Mouse (Mus musculus): ENCODE data around the gene Pml. TPM values are rescaled to one million over a fixed set of nuclear protein-coding genes. Genes with fewer than 3 reads are reported as not detected.
A peak's percentile ranks its signal among the peaks of the same experiment; 100 is the strongest.

Pml gene
- polyA plus RNA-seq, 1 experiment from 2014 or later, result 21.0 TPM

GRCm38 (mm10) chr9:58247064-58247759, 2.4 kb downstream of the Pml start:
- DNase-seq (ENCODE audit: low spot score), result peak; percentile 85
- peak overlapping the region; percentile 40 for H3K4me3 ChIP-seq

DNA sequence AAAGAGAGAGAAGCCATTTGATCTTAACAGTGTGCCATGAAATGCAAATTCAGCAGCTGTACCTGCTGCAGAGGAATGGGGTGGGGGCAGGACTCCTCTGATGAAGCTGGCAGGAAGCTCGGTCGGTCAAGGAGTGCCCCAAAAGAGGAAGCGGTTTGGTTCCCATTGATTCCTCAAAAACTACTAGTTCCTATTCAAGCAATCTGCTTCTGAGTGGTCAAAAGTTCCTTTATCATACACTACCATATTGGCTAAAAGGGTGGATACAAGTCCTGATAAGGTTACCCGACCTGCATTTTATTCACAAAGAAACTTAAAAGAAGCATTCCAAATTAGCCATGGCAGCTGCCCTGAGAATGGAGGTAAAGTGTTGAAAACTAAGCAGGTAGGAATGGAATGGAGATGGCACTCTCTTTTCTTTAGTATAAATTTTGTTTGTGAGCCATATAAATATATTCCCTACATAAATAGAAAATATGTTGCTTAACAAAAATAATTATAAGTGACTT, 3.4 kb downstream of the Pml start:
- DNase-seq (ENCODE audit: low spot score), result no peak
- WGBS, result 53% methylated on average over 4 of the region's 4 CpGs
- H3K27me3 ChIP-seq (ENCODE audit: low read depth, poor library complexity, severe bottlenecking), result no peaks in the 10 kb centered on the region
- peaks cover 45% of the 10 kb centered on the region for H3K4me1 ChIP-seq
- peaks cover 23% of the 10 kb centered on the region for H3K36me3 ChIP-seq
- H3K4me3 ChIP-seq, result no peak overlapping the region
- no peak overlapping the region for H3K27ac ChIP-seq
- H3K9me3 ChIP-seq (replicated peaks), result no peaks in the 10 kb centered on the region

More at GRCm38 (mm10) chr9:58247064-58247759, 2.4 kb downstream of the Pml start:
- peak overlapping the region; percentile 78 for H3K27ac ChIP-seq
- WGBS, result 8% methylated on average over 25 of the region's 25 CpGs
- H3K4me1 ChIP-seq, result peaks cover 41% of the 10 kb centered on the region
- no peaks in the 10 kb centered on the region for H3K9me3 ChIP-seq (replicated peaks)
- peaks cover 23% of the 10 kb centered on the region for H3K36me3 ChIP-seq
- H3K27me3 ChIP-seq (ENCODE audit: low read depth, poor library complexity, severe bottlenecking), result no peaks in the 10 kb centered on the region

DNA sequence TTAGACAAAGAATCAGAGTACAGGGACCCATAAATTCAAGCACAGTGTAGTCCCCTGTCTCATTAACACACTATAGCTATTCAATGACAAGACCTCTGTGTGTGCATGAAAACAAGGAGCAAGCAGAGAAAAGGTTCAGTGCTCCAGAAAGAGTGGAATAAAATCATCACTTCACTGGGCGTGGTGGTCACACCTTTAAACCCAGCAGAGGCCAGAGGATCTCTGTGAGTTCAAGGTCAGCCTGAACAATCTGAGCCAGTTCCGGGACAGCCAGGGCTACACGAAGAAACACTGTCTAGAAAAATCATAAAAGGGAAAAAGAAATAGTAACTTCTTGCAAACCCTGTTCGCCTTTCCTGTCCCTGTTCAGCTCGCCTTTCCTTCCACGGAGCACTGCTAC, 5.9 kb downstream of the Pml start:
- H3K9me3 ChIP-seq (replicated peaks), result no peaks in the 10 kb centered on the region
- WGBS, result 90% methylated on average over 6 of the region's 6 CpGs
- H3K27me3 ChIP-seq (ENCODE audit: low read depth, poor library complexity, severe bottlenecking), result no peaks in the 10 kb centered on the region
- no peak for DNase-seq (ENCODE audit: low spot score)
- peaks cover 31% of the 10 kb centered on the region for H3K36me3 ChIP-seq
- no peak overlapping the region for H3K27ac ChIP-seq
- H3K4me3 ChIP-seq, result no peak overlapping the region
- peaks cover 26% of the 10 kb centered on the region for H3K4me1 ChIP-seq

DNA sequence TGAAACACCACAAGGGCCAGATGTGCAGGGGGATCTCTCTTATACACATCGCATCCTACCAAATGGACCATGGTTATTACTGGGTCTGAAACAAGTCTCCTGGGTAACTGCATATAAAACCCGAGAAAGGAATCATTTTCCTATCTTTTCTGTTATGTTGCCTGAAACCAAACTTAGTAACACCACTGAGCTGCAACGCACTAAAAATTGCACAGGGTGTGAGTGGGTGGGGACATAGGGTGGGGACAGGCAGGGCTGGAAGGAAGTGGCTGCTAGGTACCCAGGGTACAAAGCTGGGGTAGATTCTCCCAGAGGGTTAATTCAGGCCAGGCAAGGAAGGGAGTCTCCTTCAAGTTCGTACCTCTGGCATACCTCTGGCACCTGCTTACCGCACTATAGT, 6.9 kb downstream of the Pml start:
- DNase-seq (ENCODE audit: low spot score), result no peak
- H3K9me3 ChIP-seq (replicated peaks), result no peaks in the 10 kb centered on the region
- H3K27ac ChIP-seq, result no peak overlapping the region
- H3K4me3 ChIP-seq, result no peak overlapping the region
- H3K36me3 ChIP-seq, result peaks cover 31% of the 10 kb centered on the region
- no peaks in the 10 kb centered on the region for H3K27me3 ChIP-seq (ENCODE audit: low read depth, poor library complexity, severe bottlenecking)
- 89% methylated on average over 5 of the region's 5 CpGs for WGBS
- peaks cover 18% of the 10 kb centered on the region for H3K4me1 ChIP-seq

- Histone ChIP-seq H3K4me3 (no peak overlapping the region), H3K27ac (no peak overlapping the region), H3K36me3 (peaks cover 31% of the 10 kb centered on the region), H3K4me1 (peaks cover 10% of the 10 kb centered on the region), H3K9me3 (replicated peaks) (no peaks in the 10 kb centered on the region), H3K27me3 (ENCODE audit: low read depth, poor library complexity, severe bottlenecking) (no peaks in the 10 kb centered on the region)
- DNase-seq (ENCODE audit: low spot score), result no peak
- 70% methylated on average over 9 of the region's 9 CpGs for whole genome bisulfite sequencing
Measured at GRCm38 (mm10) chr9:58241780-58242485, 7.7 kb downstream of the Pml start.

GRCm38 (mm10) chr9:58234502-58235015, 15.0 kb downstream of the Pml start:
- H3K4me1 ChIP-seq, result peaks cover 16% of the 10 kb centered on the region; the same call in 1 of the 2 replicates
- DNase-seq (ENCODE audit: low spot score), result no peak
- 97% methylated on average over 28 of the region's 28 CpGs for WGBS
- no peaks in the 10 kb centered on the region for H3K27me3 ChIP-seq (ENCODE audit: low read depth, poor library complexity, severe bottlenecking)
- no peak overlapping the region for H3K27ac ChIP-seq
- no peaks in the 10 kb centered on the region for H3K9me3 ChIP-seq (replicated peaks)
- H3K36me3 ChIP-seq, result peaks cover 56% of the 10 kb centered on the region
- no peak overlapping the region for H3K4me3 ChIP-seq

GRCm38 (mm10) chr9:58232374-58232773, 17.2 kb downstream of the Pml start:
- Histone ChIP-seq H3K36me3 (peaks cover 77% of the 10 kb centered on the region), H3K4me3 (no peak overlapping the region), H3K27me3 (ENCODE audit: low read depth, poor library complexity, severe bottlenecking) (no peaks in the 10 kb centered on the region), H3K27ac (peak overlapping the region; percentile 7; the same call in 1 of the 2 replicates), H3K9me3 (replicated peaks) (no peaks in the 10 kb centered on the region), H3K4me1 (peaks cover 16% of the 10 kb centered on the region; the same call in 1 of the 2 replicates)
- DNase-seq (ENCODE audit: low spot score), result no peak
- 79% methylated on average over 5 of the region's 5 CpGs for WGBS

DNA sequence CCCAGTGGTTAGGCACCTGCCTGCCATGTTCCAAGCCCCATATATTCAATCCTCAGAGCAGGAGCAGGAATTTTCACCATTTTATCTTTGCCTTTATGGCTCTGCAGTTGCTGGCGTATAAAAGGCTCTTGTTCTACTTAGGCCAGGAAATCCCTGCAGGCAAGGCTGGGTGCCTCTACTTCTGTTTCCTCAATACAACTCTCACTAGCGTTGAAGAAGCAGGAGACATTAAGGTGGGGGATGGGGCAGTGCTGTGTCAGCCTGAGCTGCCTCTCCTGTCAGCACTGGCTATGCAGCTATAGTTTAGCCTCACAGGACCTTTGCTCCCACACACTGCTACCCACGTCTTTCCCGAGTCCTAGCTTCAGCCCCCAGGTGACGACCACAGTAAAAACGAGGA, 17.8 kb downstream of the Pml start:
- H3K27ac ChIP-seq, result peak overlapping the region; percentile 7; the same call in 1 of the 2 replicates
- 75% methylated on average over 6 of the region's 6 CpGs for WGBS
- no peaks in the 10 kb centered on the region for H3K9me3 ChIP-seq (replicated peaks)
- H3K27me3 ChIP-seq (ENCODE audit: low read depth, poor library complexity, severe bottlenecking), result no peaks in the 10 kb centered on the region
- H3K36me3 ChIP-seq, result peaks cover 81% of the 10 kb centered on the region
- no peak for DNase-seq (ENCODE audit: low spot score)
- H3K4me1 ChIP-seq, result peaks cover 16% of the 10 kb centered on the region; the same call in 1 of the 2 replicates
- H3K4me3 ChIP-seq, result no peak overlapping the region

- no peak overlapping the region; the same call in 1 of the 2 replicates for H3K27ac ChIP-seq
- no peak for DNase-seq (ENCODE audit: low spot score)
- H3K4me3 ChIP-seq, result no peak overlapping the region
- no peaks in the 10 kb centered on the region for H3K9me3 ChIP-seq (replicated peaks)
- WGBS, result 96% methylated on average over 9 of the region's 9 CpGs
- H3K27me3 ChIP-seq (ENCODE audit: low read depth, poor library complexity, severe bottlenecking), result no peaks in the 10 kb centered on the region
- H3K4me1 ChIP-seq, result peaks cover 16% of the 10 kb centered on the region; the same call in 1 of the 2 replicates
- peaks cover 90% of the 10 kb centered on the region for H3K36me3 ChIP-seq
Measured at GRCm38 (mm10) chr9:58228777-58229466, 20.7 kb downstream of the Pml start.

GRCm38 (mm10) chr9:58225915-58226913, 23.4 kb downstream of the Pml start:
- 66% methylated on average over 9 of the region's 9 CpGs for WGBS

DNA sequence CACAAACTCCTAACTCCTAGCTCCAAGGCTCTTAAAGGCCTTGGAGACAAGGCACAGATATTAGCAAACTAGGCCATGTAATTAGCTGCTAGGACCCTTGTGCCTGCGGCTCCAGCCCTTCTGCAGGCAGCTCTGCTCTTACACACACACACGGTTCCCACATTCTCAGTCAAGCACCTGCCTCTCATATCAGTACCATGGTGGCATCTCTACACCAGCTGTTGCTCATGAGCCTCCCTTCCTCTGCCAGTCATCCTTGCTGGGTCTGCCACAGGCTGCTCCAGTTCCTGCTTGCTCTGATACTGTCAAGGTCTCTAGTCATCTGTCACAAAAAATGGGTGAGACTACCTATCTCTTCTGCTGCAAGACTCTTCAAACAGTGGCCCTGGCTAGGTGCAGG, 25.2 kb downstream of the Pml start:
- H3K27ac ChIP-seq, result no peak overlapping the region
- no peaks in the 10 kb centered on the region for H3K4me1 ChIP-seq
- no peak for DNase-seq (ENCODE audit: low spot score)
- H3K36me3 ChIP-seq, result peaks cover 84% of the 10 kb centered on the region
- H3K9me3 ChIP-seq (replicated peaks), result no peaks in the 10 kb centered on the region
- H3K27me3 ChIP-seq (ENCODE audit: low read depth, poor library complexity, severe bottlenecking), result no peaks in the 10 kb centered on the region
- no peak overlapping the region for H3K4me3 ChIP-seq
- 93% methylated on average over 2 of the region's 2 CpGs for WGBS

More at GRCm38 (mm10) chr9:58225915-58226913, 23.4 kb downstream of the Pml start:
- Histone ChIP-seq H3K27ac (no peak overlapping the region), H3K4me3 (no peak overlapping the region), H3K27me3 (ENCODE audit: low read depth, poor library complexity, severe bottlenecking) (no peaks in the 10 kb centered on the region), H3K4me1 (no peaks in the 10 kb centered on the region), H3K9me3 (replicated peaks) (no peaks in the 10 kb centered on the region), H3K36me3 (peaks cover 87% of the 10 kb centered on the region)
- peak; percentile 58 for DNase-seq (ENCODE audit: low spot score)

Data from limb, embryonic 10.5 days (tissue).